Mouse (Mus musculus): ENCODE results near the gene Nop56. TPM values are rescaled to one million over a fixed set of nuclear protein-coding genes. Genes with fewer than 3 reads are reported as not detected.

Gene Nop56
- 239 and 271 TPM in 2 replicates for polyA plus RNA-seq (2015; fragmentation: Nextera tagmentation; extraction: Ambion mirVana)

GRCm38 (mm10) chr2:130274149-130274861, at the start of gene Nop56:
Gene Nop56, plus strand, starts transcription at chr2:130274430.
- Histone ChIP-seq H3K27me3 (no peaks in the 10 kb centered on the region), H3K9ac (replicated peaks) (peak within 1 kb of the TSS; percentile 94), H3K9me3 (no peaks in the 10 kb centered on the region), H3K4me3 (peak within 1 kb of the TSS; percentile 94), H3K4me2 (replicated peaks) (peak within 1 kb of the TSS; percentile 62), H3K27ac (replicated peaks) (peak within 1 kb of the TSS; percentile 96), H3K4me1 (peaks cover 31% of the 10 kb centered on the region), H3K36me3 (peaks cover 36% of the 10 kb centered on the region)
- ATAC-seq (replicated peaks): peak; percentile 98
- WGBS: under 1% methylated on average over 68 of the region's 68 CpGs

- no peak overlapping the region for H3K4me3 ChIP-seq
- no peaks in the 10 kb centered on the region for H3K4me1 ChIP-seq
- no peaks in the 10 kb centered on the region for H3K9me3 ChIP-seq
- H3K4me2 ChIP-seq (replicated peaks): no peak overlapping the region
- H3K36me3 ChIP-seq: no peaks in the 10 kb centered on the region
- no peak overlapping the region for H3K9ac ChIP-seq (replicated peaks)
- ATAC-seq (replicated peaks): no peak
- no peaks in the 10 kb centered on the region for H3K27me3 ChIP-seq
- WGBS: 45% methylated on average over 9 of the region's 9 CpGs
- H3K27ac ChIP-seq (replicated peaks): no peak overlapping the region
Measured at GRCm38 (mm10) chr2:130246912-130247311, 27.3 kb upstream of the Nop56 start.

- no peaks in the 10 kb centered on the region for H3K9me3 ChIP-seq
- H3K27ac ChIP-seq (replicated peaks): no peak overlapping the region
- no peak for ATAC-seq (replicated peaks)
- 80% methylated on average over 7 of the region's 7 CpGs for WGBS
- no peak overlapping the region for H3K4me2 ChIP-seq (replicated peaks)
- no peaks in the 10 kb centered on the region for H3K27me3 ChIP-seq
- H3K9ac ChIP-seq (replicated peaks): no peak overlapping the region
- no peak overlapping the region for H3K4me3 ChIP-seq
- H3K36me3 ChIP-seq: no peaks in the 10 kb centered on the region
- no peaks in the 10 kb centered on the region for H3K4me1 ChIP-seq
Measured at GRCm38 (mm10) chr2:130248226-130248625, 26.0 kb upstream of the Nop56 start.

DNA sequence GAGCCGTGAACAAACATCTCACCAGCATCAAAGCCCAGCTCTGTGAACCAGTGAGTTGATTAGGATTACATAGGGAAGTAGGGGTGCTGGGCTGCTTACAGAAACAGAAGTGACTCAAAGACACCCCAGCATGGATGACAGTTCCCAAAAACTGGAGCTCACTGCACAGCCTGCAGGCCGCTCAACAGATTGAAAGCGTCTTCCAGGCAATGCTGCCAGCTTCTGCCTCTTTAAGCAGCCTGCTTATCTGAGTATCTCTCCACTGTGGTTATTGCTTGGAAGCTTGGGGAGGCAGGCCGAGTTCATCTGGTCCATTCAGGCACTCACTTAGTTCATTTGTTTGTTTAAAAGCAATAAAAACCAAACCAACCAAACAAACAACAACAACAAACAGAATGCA, 17.5 kb upstream of the Nop56 start:
- Histone ChIP-seq H3K27me3 (no peaks in the 10 kb centered on the region), H3K4me3 (no peak overlapping the region), H3K4me1 (no peaks in the 10 kb centered on the region), H3K4me2 (replicated peaks) (no peak overlapping the region), H3K9me3 (no peaks in the 10 kb centered on the region), H3K27ac (replicated peaks) (no peak overlapping the region), H3K36me3 (no peaks in the 10 kb centered on the region), H3K9ac (replicated peaks) (no peak overlapping the region)
- no peak for ATAC-seq (replicated peaks)
- 90% methylated on average over 4 of the region's 4 CpGs for WGBS

DNA sequence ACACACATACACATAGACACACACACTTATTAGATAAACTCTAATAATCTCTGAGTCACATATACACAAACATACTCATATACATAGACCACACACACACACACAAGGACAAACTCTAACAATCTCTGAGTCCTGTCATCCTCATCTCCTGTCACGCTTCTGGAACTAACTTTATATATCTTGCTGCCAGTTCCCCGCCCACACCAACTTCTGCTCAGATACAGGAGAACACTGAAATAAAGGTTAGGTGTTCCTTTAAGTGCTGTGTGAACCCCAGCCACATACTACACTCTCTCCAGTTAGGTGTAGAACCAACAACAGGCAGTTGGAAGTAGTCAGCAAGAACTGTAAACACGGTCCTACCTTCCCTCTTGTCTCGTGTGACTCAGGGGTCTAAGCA, 13.4 kb upstream of the Nop56 start:
- Histone ChIP-seq H3K4me3 (no peak overlapping the region), H3K9me3 (no peaks in the 10 kb centered on the region), H3K4me1 (no peaks in the 10 kb centered on the region), H3K27me3 (no peaks in the 10 kb centered on the region), H3K36me3 (no peaks in the 10 kb centered on the region), H3K9ac (replicated peaks) (no peak overlapping the region), H3K4me2 (replicated peaks) (no peak overlapping the region), H3K27ac (replicated peaks) (no peak overlapping the region)
- no peak for ATAC-seq (replicated peaks)
- 93% methylated on average over 4 of the region's 4 CpGs for WGBS

GRCm38 (mm10) chr2:130261914-130262313, 12.3 kb upstream of the Nop56 start:
- ATAC-seq (replicated peaks): no peak
- 90% methylated on average over 2 of the region's 2 CpGs for WGBS
- H3K27me3 ChIP-seq: no peaks in the 10 kb centered on the region

GRCm38 (mm10) chr2:130262398-130262797, 11.8 kb upstream of the Nop56 start:
- no peaks in the 10 kb centered on the region for H3K36me3 ChIP-seq
- no peaks in the 10 kb centered on the region for H3K9me3 ChIP-seq
- 83% methylated on average over 2 of the region's 2 CpGs for WGBS
- H3K27ac ChIP-seq (replicated peaks): no peak overlapping the region
- no peak overlapping the region for H3K9ac ChIP-seq (replicated peaks)
- no peak for ATAC-seq (replicated peaks)
- no peak overlapping the region for H3K4me2 ChIP-seq (replicated peaks)
- H3K4me1 ChIP-seq: no peaks in the 10 kb centered on the region
- no peaks in the 10 kb centered on the region for H3K27me3 ChIP-seq
- no peak overlapping the region for H3K4me3 ChIP-seq

More at GRCm38 (mm10) chr2:130261914-130262313, 12.3 kb upstream of the Nop56 start:
- Histone ChIP-seq H3K36me3 (no peaks in the 10 kb centered on the region), H3K4me2 (replicated peaks) (no peak overlapping the region), H3K9ac (replicated peaks) (no peak overlapping the region), H3K4me1 (no peaks in the 10 kb centered on the region), H3K9me3 (no peaks in the 10 kb centered on the region), H3K4me3 (no peak overlapping the region), H3K27ac (replicated peaks) (no peak overlapping the region)

DNA sequence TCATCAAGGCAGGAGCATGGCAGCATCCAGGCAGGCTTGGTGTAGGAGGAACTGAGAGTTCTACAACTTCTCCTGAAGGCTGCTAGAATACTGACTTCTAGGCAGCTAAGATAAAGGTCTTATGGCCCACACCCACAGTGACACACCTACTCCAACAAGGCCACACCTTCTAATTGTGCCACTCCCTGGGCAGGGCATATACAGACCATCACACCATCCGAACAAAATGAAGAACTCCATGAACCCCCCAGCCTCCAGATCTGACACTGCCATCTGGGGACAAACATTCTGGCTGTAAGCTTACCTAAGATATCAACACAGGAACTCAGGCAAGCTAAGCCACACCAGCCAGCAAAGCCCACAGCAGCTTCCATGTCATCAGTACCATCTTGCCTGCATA, 8.7 kb upstream of the Nop56 start:
- Histone ChIP-seq H3K27ac (replicated peaks) (no peak overlapping the region), H3K4me3 (no peak overlapping the region), H3K9me3 (no peaks in the 10 kb centered on the region), H3K27me3 (no peaks in the 10 kb centered on the region), H3K4me2 (replicated peaks) (no peak overlapping the region), H3K9ac (replicated peaks) (no peak overlapping the region), H3K36me3 (no peaks in the 10 kb centered on the region), H3K4me1 (no peaks in the 10 kb centered on the region)
- ATAC-seq (replicated peaks): no peak
- WGBS: 91% methylated on average over 1 of the region's 1 CpGs

GRCm38 (mm10) chr2:130268074-130268473, 6.2 kb upstream of the Nop56 start:
- 73% methylated on average over 7 of the region's 7 CpGs for WGBS
- no peak for ATAC-seq (replicated peaks)
- no peak overlapping the region for H3K4me3 ChIP-seq

GRCm38 (mm10) chr2:130273732-130274131, 498 bp upstream of the Nop56 start:
- ATAC-seq (replicated peaks): no peak
- Histone ChIP-seq H3K27ac (replicated peaks) (peak overlapping the region; percentile 88), H3K9ac (replicated peaks) (peak overlapping the region; percentile 77), H3K4me3 (peak overlapping the region; percentile 94), H3K4me2 (replicated peaks) (peak overlapping the region; percentile 62), H3K36me3 (peaks cover 34% of the 10 kb centered on the region), H3K4me1 (peaks cover 31% of the 10 kb centered on the region), H3K9me3 (no peaks in the 10 kb centered on the region), H3K27me3 (no peaks in the 10 kb centered on the region)
- WGBS: under 1% methylated on average over 14 of the region's 14 CpGs

More at GRCm38 (mm10) chr2:130268074-130268473, 6.2 kb upstream of the Nop56 start:
- H3K9me3 ChIP-seq: no peaks in the 10 kb centered on the region
- H3K27ac ChIP-seq (replicated peaks): no peak overlapping the region
- no peak overlapping the region for H3K4me2 ChIP-seq (replicated peaks)
- H3K9ac ChIP-seq (replicated peaks): no peak overlapping the region
- H3K36me3 ChIP-seq: no peaks in the 10 kb centered on the region
- no peaks in the 10 kb centered on the region for H3K27me3 ChIP-seq
- H3K4me1 ChIP-seq: peaks cover under 1% of the 10 kb centered on the region; the same call in 1 of the 2 replicates

- no peak for ATAC-seq (replicated peaks)
- under 1% methylated on average over 10 of the region's 10 CpGs for WGBS
Measured at GRCm38 (mm10) chr2:130274862-130275261, 632 bp downstream of the Nop56 start.

DNA sequence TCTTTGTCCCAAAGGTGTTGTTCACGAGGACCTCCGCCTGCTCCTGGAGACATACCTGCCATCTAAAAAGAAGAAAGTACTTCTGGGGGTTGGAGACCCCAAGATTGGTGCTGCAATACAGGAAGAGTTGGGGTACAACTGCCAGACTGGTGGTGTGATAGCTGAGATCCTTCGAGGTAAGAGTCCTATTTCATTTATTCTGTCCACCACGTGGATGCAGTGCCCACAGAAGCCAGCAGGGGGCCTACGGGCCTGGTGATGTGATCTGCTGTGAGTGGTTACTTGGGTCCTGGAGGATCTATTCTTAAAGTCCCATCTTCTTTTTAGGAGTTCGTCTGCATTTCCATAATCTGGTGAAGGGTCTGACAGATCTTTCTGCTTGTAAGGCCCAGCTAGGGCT, 1.4 kb downstream of the Nop56 start:
- Histone ChIP-seq H3K4me1 (peaks cover 31% of the 10 kb centered on the region), H3K36me3 (peaks cover 50% of the 10 kb centered on the region), H3K27ac (replicated peaks) (no peak overlapping the region), H3K27me3 (no peaks in the 10 kb centered on the region), H3K4me2 (replicated peaks) (peak overlapping the region; percentile 62), H3K9ac (replicated peaks) (no peak overlapping the region), H3K4me3 (peak overlapping the region; percentile 94), H3K9me3 (no peaks in the 10 kb centered on the region)
- no peak for ATAC-seq (replicated peaks)
- WGBS: 41% methylated on average over 6 of the region's 6 CpGs

More at GRCm38 (mm10) chr2:130274862-130275261, 632 bp downstream of the Nop56 start:
- Histone ChIP-seq H3K9ac (replicated peaks) (peak overlapping the region; percentile 94), H3K27ac (replicated peaks) (peak overlapping the region; percentile 96), H3K36me3 (peaks cover 42% of the 10 kb centered on the region), H3K4me2 (replicated peaks) (peak overlapping the region; percentile 62), H3K4me1 (peaks cover 31% of the 10 kb centered on the region), H3K27me3 (no peaks in the 10 kb centered on the region), H3K9me3 (no peaks in the 10 kb centered on the region), H3K4me3 (peak overlapping the region; percentile 94)

All from forebrain, embryonic 15.5 days (tissue).